In genomic region chr8:48825666-48826065, GRCm38 (mm10) we compare ENCODE assay signal across 14 mouse cellular contexts.
DNase-seq lines count a peak whose midpoint lies in the region.
"Had no signal": no experiment of that assay in that cellular context is flagged by ENCODE, and none has a peak within 500 bp of the region (broad histone marks: within the 10 kb centered on the region; RNA-seq: fewer than 3 reads in every experiment).

No protein-coding gene starts in this region.

- peak; percentile 63 for DNase-seq in 3134 (ENCODE audit: extremely low read depth, insufficient read length, low spot score)
- DNase-seq in 3T3-L1 (ENCODE audit: low read depth, low spot score) = peak; percentile 49
- peak; percentile 64 for DNase-seq in Muller cell, postnatal 12 days (ENCODE audit: inconsistent ontology term)
- no peak for DNase-seq in cerebellum, postnatal 25 days
- no peak for DNase-seq in spleen, adult 12 weeks (ENCODE audit: low spot score)
- no peak for DNase-seq in spleen, postnatal 10 days (ENCODE audit: low spot score in 2 of 2)
- DNase-seq: adrenal gland, adult 8-10 months; adrenal gland, postnatal 25 days; cerebellum, adult 11 months; cerebellum, adult 18-20 months; cerebellum, adult 8-10 months; cerebellum, adult 9-11 months; cerebellum, postnatal 14 days; forebrain, postnatal 0 days had no signal

Comparison
In these comparisons a context has a peak if more than half of its experiments do, and no peak if none do; other contexts are left out.
1. DNase-seq: peak in 3134 (single experiment), 3T3-L1 (single experiment) and Muller cell, postnatal 12 days (single experiment); none in cerebellum, postnatal 25 days (0 of 2), spleen, adult 12 weeks (single experiment) and spleen, postnatal 10 days (0 of 2).